Mouse (Mus musculus) bone marrow macrophage, adult 2 months (primary cell): ENCODE data around the gene Syne3.

ENCODE experiments used
- CTCF ChIP-seq: IDR thresholded peaks from 2 replicates; pipeline ENCODE4 v1.5.1; 2012; ENCODE audit warnings: low read depth, mild to moderate bottlenecking, low read length, moderate library complexity
- POLR2A ChIP-seq: IDR thresholded peaks from 2 replicates; pipeline ENCODE4 v1.6.1; 2012; ENCODE audit warnings: mild to moderate bottlenecking, low read depth, low read length, borderline replicate concordance

GRCm38 (mm10) chr12:104940027-104940386, 69.6 kb downstream of the Syne3 start:
- no peak for TF ChIP-seq CTCF
- no peak for TF ChIP-seq POLR2A
